Mouse (Mus musculus) spleen, adult 2 months (tissue): ENCODE measurements around the gene Atxn1l.

Source experiments
- CTCF ChIP-seq: fragments of 200-500 bp; IDR thresholded peaks from 2 replicates; pipeline ENCODE4 v1.5.1; 2011; ENCODE audit warnings: mild to moderate bottlenecking, inconsistent platforms; ENCODE audit not compliant: insufficient read depth, insufficient read length, insufficient replicate concordance; ENCODE audit errors: extremely low read depth
- POLR2A ChIP-seq: fragments of 200-500 bp; IDR thresholded peaks from 2 replicates; pipeline ENCODE4 v1.6.1; 2011; ENCODE audit warnings: low read depth, low read length, inconsistent platforms

DNA sequence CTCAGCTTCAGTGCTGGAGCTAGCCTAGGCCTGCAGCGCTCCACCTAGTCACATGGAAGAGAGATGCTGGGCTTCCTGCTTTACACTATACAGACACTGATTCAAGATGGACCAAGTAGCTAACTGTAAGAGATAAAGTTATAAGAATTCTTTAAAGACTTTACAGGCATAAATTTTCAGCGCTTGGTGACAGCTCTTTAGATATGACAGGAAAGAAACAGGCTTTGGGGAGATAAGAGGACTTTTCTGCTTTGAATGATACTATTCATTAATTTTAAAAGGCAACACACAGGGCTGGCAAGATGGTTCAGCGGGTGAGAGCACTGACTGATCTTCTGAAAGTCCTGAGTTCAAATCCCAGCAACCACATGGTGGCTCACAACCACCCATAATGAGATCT is 39.1 kb downstream of the Atxn1l start:
- TF ChIP-seq POLR2A (no peak), CTCF (no peak)
